Comparison of ENCODE assay signal across 17 mouse cellular contexts in the genomic region with DNA sequence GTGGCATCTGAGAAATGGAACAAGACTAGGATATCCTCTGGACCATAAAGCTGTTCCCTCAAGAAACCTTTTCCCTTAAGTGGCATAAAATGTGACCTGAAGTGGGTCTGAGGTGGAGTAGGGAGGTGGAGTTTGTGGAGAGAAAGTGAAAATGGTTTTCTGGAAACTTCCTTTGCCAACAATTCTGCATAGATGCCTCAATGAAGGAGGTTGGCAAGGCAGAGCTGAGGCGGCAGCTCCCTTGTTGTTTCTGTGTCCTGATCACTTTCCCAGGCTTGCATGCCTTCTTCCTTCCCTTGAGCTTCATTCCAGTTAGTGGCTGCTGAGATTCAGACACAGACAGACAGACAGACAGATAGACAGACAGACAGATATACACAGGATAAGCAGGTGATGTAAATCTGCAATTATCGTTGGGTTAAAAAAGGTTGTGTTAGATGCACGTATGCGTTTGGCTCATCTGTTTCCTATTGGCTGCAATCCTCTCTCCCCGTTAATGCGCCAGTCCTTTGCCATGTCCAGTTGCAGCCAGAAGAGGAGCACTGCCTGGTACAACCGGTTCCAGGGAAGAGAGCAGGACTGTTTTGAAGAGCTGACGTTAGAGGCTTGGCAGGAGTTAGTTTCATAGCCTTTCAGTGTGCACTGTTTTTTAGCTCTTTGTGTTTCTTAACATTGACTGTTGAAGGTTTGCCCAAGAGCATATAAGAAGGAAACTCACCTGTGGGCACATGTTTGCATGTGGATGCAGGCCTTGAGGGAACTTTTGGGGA.
DNase-seq lines count a peak whose midpoint lies in the region; ATAC-seq and TF ChIP-seq lines count a peak whose summit lies in the region.
"Had no signal": no experiment of that assay in that cellular context is flagged by ENCODE, and none has a peak within 500 bp of the region (broad histone marks: within the 10 kb centered on the region; RNA-seq: fewer than 3 reads in every experiment).

No protein-coding gene starts in this region.

- no peaks in the 10 kb centered on the region for H3K9me3 ChIP-seq in heart, embryonic 10.5 days
- H3K9me3 ChIP-seq in limb, embryonic 12.5 days, result no peaks in the 10 kb centered on the region
- no peaks in the 10 kb centered on the region for H3K9me3 ChIP-seq in limb, embryonic 10.5 days (replicated peaks)
- H3K9me3 ChIP-seq in embryonic facial prominence, embryonic 13.5 days, result no peaks in the 10 kb centered on the region
- H3K9me3 ChIP-seq: hindbrain, embryonic 15.5 days; liver, embryonic 15.5 days; midbrain, embryonic 13.5 days; neural tube, embryonic 15.5 days had no signal

- H3K9ac ChIP-seq in limb, embryonic 12.5 days (replicated peaks), result no peak overlapping the region
- 0 out of 2 replicates have a peak overlapping the region, but pooled peaks have one; percentile 33 for H3K9ac ChIP-seq in embryonic facial prominence, embryonic 13.5 days
- H3K9ac ChIP-seq: hindbrain, embryonic 15.5 days; liver, embryonic 15.5 days; neural tube, embryonic 15.5 days had no signal

- H3K4me1 ChIP-seq in heart, embryonic 10.5 days, result peaks cover 72% of the 10 kb centered on the region
- H3K4me1 ChIP-seq in limb, embryonic 12.5 days (replicated peaks), result peaks cover 61% of the 10 kb centered on the region
- peaks cover 46% of the 10 kb centered on the region for H3K4me1 ChIP-seq in limb, embryonic 10.5 days
- H3K4me1 ChIP-seq in embryonic facial prominence, embryonic 13.5 days, result peaks cover 66% of the 10 kb centered on the region

- H3K4me3 ChIP-seq in heart, embryonic 10.5 days, result no peak overlapping the region
- H3K4me3 ChIP-seq in limb, embryonic 12.5 days (replicated peaks), result no peak overlapping the region
- H3K4me3 ChIP-seq in limb, embryonic 10.5 days, result no peak overlapping the region
- no peak overlapping the region for H3K4me3 ChIP-seq in embryonic facial prominence, embryonic 13.5 days
- H3K4me3 ChIP-seq in myocyte, result no peak overlapping the region
- H3K4me3 ChIP-seq: hindbrain, embryonic 15.5 days; left cerebral cortex, adult 2 months; liver, embryonic 15.5 days; midbrain, embryonic 13.5 days; neural tube, embryonic 15.5 days had no signal

- DNase-seq in heart, embryonic 10.5 days (ENCODE audit: low spot score), result no peak
- no peak for DNase-seq in heart, adult 9 months (ENCODE audit: low spot score in 2 of 2)
- DNase-seq in limb, embryonic 10.5 days (ENCODE audit: low spot score), result no peak
- DNase-seq in right cerebral cortex, postnatal 4 days, result no peak
- DNase-seq in cerebellum, adult 8-10 months, result no peak
- DNase-seq: adrenal gland, postnatal 25 days; cerebellum, adult 11 months; embryo, embryonic 11 days had no signal

- H3K79me2 ChIP-seq in myocyte (ENCODE audit: control insufficient read depth, insufficient read depth), result peaks cover 55% of the 10 kb centered on the region

- TF ChIP-seq POLR2A in myocyte (IDR thresholded peaks at IDR 0.05; ENCODE audit: insufficient read length, low read depth), result no peak

- no peaks in the 10 kb centered on the region for H3K27me3 ChIP-seq in heart, embryonic 10.5 days (ENCODE audit: insufficient read depth, poor library complexity, severe bottlenecking)
- H3K27me3 ChIP-seq in limb, embryonic 12.5 days, result no peaks in the 10 kb centered on the region
- no peaks in the 10 kb centered on the region for H3K27me3 ChIP-seq in limb, embryonic 10.5 days (ENCODE audit: low read depth, poor library complexity, severe bottlenecking)
- H3K27me3 ChIP-seq in embryonic facial prominence, embryonic 13.5 days, result no peaks in the 10 kb centered on the region
- H3K27me3 ChIP-seq in myocyte (ENCODE audit: control insufficient read depth, insufficient read depth, insufficient read length), result no peaks in the 10 kb centered on the region
- H3K27me3 ChIP-seq: hindbrain, embryonic 15.5 days; liver, embryonic 15.5 days; midbrain, embryonic 13.5 days; neural tube, embryonic 15.5 days had no signal

- no peak overlapping the region for H3K4me2 ChIP-seq in limb, embryonic 12.5 days
- no peak overlapping the region for H3K4me2 ChIP-seq in embryonic facial prominence, embryonic 13.5 days
- H3K4me2 ChIP-seq in myocyte (ENCODE audit: low read depth), result peak overlapping the region; percentile 95
- H3K4me2 ChIP-seq: hindbrain, embryonic 15.5 days; liver, embryonic 15.5 days; midbrain, embryonic 13.5 days; neural tube, embryonic 15.5 days had no signal

- H3K36me3 ChIP-seq in heart, embryonic 10.5 days, result no peaks in the 10 kb centered on the region
- H3K36me3 ChIP-seq in limb, embryonic 12.5 days, result no peaks in the 10 kb centered on the region
- 0 out of 2 replicates have a peak, but pooled peaks cover 1% of the 10 kb centered on the region for H3K36me3 ChIP-seq in limb, embryonic 10.5 days
- H3K36me3 ChIP-seq in embryonic facial prominence, embryonic 13.5 days, result no peaks in the 10 kb centered on the region
- no peaks in the 10 kb centered on the region for H3K36me3 ChIP-seq in myocyte (ENCODE audit: control insufficient read depth, insufficient read depth)
- H3K36me3 ChIP-seq: hindbrain, embryonic 15.5 days; liver, embryonic 15.5 days; midbrain, embryonic 13.5 days; neural tube, embryonic 15.5 days had no signal

- peak overlapping the region; percentile 76 for H3K27ac ChIP-seq in heart, embryonic 10.5 days
- H3K27ac ChIP-seq in limb, embryonic 12.5 days, result peak overlapping the region; percentile 79
- H3K27ac ChIP-seq in limb, embryonic 10.5 days, result no peak overlapping the region; the same call in 1 of the 2 replicates
- peak overlapping the region; percentile 88 for H3K27ac ChIP-seq in embryonic facial prominence, embryonic 13.5 days
- H3K27ac ChIP-seq: liver, embryonic 15.5 days had no signal

- 81% methylated on average over 8 of the region's 8 CpGs for WGBS in heart, embryonic 10.5 days
- 73% methylated on average over 8 of the region's 8 CpGs for WGBS in limb, embryonic 12.5 days
- 86% methylated on average over 8 of the region's 8 CpGs for WGBS in limb, embryonic 10.5 days
- WGBS in embryonic facial prominence, embryonic 13.5 days, result 68% methylated on average over 8 of the region's 8 CpGs

- H3ac ChIP-seq in myocyte (ENCODE audit: control insufficient read depth, insufficient read length), result no peak overlapping the region

- ATAC-seq in limb, embryonic 12.5 days (ENCODE audit: insufficient number of reproducible peaks, insufficient read depth, low FRiP score, low TSS enrichment, low read depth), result no peak
- no peak for ATAC-seq in embryonic facial prominence, embryonic 13.5 days (ENCODE audit: insufficient number of reproducible peaks, insufficient read depth, low FRiP score, low TSS enrichment, low read depth)
- ATAC-seq: CD4-positive, CD25-positive, alpha-beta regulatory T cell, adult 4 months had no signal

TF ChIP-seq in myocyte, 11 proteins besides CTCF, POLR2A, EP300 and RAD21:
- TF ChIP-seq TCF12 (IDR thresholded peaks at IDR 0.05; ENCODE audit: insufficient read depth, poor library complexity, severe bottlenecking) (no peak), TCF3 (IDR thresholded peaks at IDR 0.05; ENCODE audit: insufficient read length, low read depth) (no peak), REST (IDR thresholded peaks at IDR 0.05; ENCODE audit: insufficient read depth, insufficient read length) (no peak), POLR2AphosphoS2 (IDR thresholded peaks at IDR 0.05; ENCODE audit: insufficient read length, low read depth) (no peak), SRF (IDR thresholded peaks at IDR 0.05; ENCODE audit: control insufficient read depth, insufficient read length, low read depth) (no peak), MYOG (IDR thresholded peaks at IDR 0.05; ENCODE audit: control insufficient read depth in 1 of 3, insufficient read depth in 1 of 3, insufficient read length in 2 of 3, low read depth in 2 of 3) (no peak), MYOD1 (IDR thresholded peaks at IDR 0.05; ENCODE audit: control insufficient read depth in 1 of 3, insufficient read length in 2 of 3, low read depth in 2 of 3) (no peak), CEBPB (IDR thresholded peaks at IDR 0.05; ENCODE audit: insufficient read depth, poor library complexity, severe bottlenecking) (no peak), MAX (IDR thresholded peaks at IDR 0.05; ENCODE audit: low read depth) (no peak), E2F4 (IDR thresholded peaks at IDR 0.05; ENCODE audit: insufficient read depth) (no peak), USF1 (IDR thresholded peaks at IDR 0.05; ENCODE audit: low read depth) (no peak)
